Mouse (Mus musculus) neural tube, embryonic 11.5 days (tissue): Measurements from ENCODE around the gene Shkbp1. TPM values are rescaled to one million over a fixed set of nuclear protein-coding genes. Genes with fewer than 3 reads are reported as not detected.

Experiments
- ATAC-seq: fragments of 200-750 bp; cut with Nextera tagmentation; 2 replicates; pipeline ENCODE4 v1.8.0; 2017; ENCODE audit warnings: moderate number of reproducible peaks, mild to moderate bottlenecking, moderate TSS enrichment, moderate library complexity; ENCODE audit not compliant: insufficient read depth, low FRiP score, low TSS enrichment
- DNase-seq: peaks from one replicate; pipeline ENCODE4 v3.0.0-alpha.2; 2015; ENCODE audit warnings: low spot score
- H3K27ac ChIP-seq: fragments of 300-500 bp; sonication (generic); 2 replicates; pipeline ENCODE4 v1.5.1; 2014; ENCODE audit warnings: low read depth, mild to moderate bottlenecking, low read length
- H3K27me3 ChIP-seq: fragments of 300-500 bp; sonication (generic); 2 replicates; pipeline ENCODE4 v1.6.1; 2014; ENCODE audit warnings: mild to moderate bottlenecking, low read length, mixed read lengths; ENCODE audit not compliant: control insufficient read depth, insufficient read depth
- H3K36me3 ChIP-seq: fragments of 300-500 bp; sonication (generic); 2 replicates; pipeline ENCODE4 v1.6.1; 2014; ENCODE audit warnings: mild to moderate bottlenecking, low read length, moderate library complexity, mixed read lengths; ENCODE audit not compliant: control insufficient read depth, insufficient read depth
- H3K4me1 ChIP-seq: fragments of 300-500 bp; sonication (generic); 2 replicates; pipeline ENCODE4 v1.6.1; 2014; ENCODE audit warnings: low read length, mixed read lengths; ENCODE audit not compliant: control insufficient read depth, insufficient read depth
- H3K4me2 ChIP-seq: fragments of 300-500 bp; sonication (generic); 2 replicates; pipeline ENCODE4 v1.6.1; 2014; ENCODE audit warnings: low read depth, mild to moderate bottlenecking, moderate library complexity
- H3K4me3 ChIP-seq: fragments of 300-500 bp; sonication (generic); 2 replicates; pipeline ENCODE4 v1.5.1; 2014; ENCODE audit warnings: low read depth, low read length
- H3K9ac ChIP-seq: fragments of 300-500 bp; sonication (generic); 2 replicates; pipeline ENCODE4 v1.6.1; 2014; ENCODE audit warnings: mild to moderate bottlenecking, low read length
- H3K9me3 ChIP-seq: fragments of 300-500 bp; sonication (generic); 2 replicates; pipeline ENCODE4 v1.6.1; 2016; ENCODE audit warnings: low read length; ENCODE audit not compliant: control insufficient read depth
- WGBS: fragments of 180-500 bp; shearing (Covaris S2); extraction: QIAGEN DNeasy Blood & Tissue Kit; methylation state at CpG from one replicate; pipeline ENCODE4 v1.1.7; 2014; 5-methylcytosine and 5-hydroxymethylcytosine counted together
- polyA plus RNA-seq: library from polyadenylated mRNA; unstranded; fragments of >200 nt; fragmentation: Nextera tagmentation; extraction: Ambion mirVana; gene quantifications from 2 replicates; pipeline ENCODE4 v1.2.1, GENCODE M21; 2014

Gene Shkbp1
- polyA plus RNA-seq, 1 experiment from 2014 or later, result 52.8 TPM

DNA sequence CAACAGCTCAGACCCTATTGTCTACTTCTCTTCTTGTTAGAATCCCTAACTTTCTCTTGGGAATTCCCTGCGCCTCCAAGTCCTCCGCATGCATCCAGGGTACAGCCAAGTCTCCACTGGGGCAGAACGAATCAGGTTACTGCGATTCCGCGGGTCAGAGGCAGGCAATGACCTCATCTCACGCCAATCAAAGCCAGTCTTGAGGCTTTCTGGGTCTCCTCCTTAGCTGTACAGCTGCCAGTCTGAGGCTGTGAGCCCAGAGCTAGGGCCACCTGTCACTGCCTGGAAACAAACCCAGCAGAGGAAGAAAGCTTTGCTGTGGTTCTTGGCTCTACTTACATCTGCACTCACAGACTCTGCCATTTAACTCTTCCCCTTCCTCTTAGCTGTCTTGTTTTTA, 39.9 kb downstream of the Shkbp1 start:
- Histone ChIP-seq H3K9ac (no peak overlapping the region), H3K36me3 (no peaks in the 10 kb centered on the region), H3K4me2 (no peak overlapping the region), H3K9me3 (no peaks in the 10 kb centered on the region), H3K4me3 (no peak overlapping the region), H3K4me1 (no peaks in the 10 kb centered on the region), H3K27ac (no peak overlapping the region), H3K27me3 (no peaks in the 10 kb centered on the region; the same call in 1 of the 2 replicates)
- ATAC-seq (no peak), DNase-seq (no peak)
- 38% methylated on average over 7 of the region's 7 CpGs for WGBS

- ATAC-seq (no peak), DNase-seq (no peak)
- Histone ChIP-seq H3K4me2 (no peak overlapping the region), H3K4me1 (no peaks in the 10 kb centered on the region), H3K27ac (no peak overlapping the region), H3K9ac (no peak overlapping the region), H3K27me3 (peaks cover 10% of the 10 kb centered on the region), H3K36me3 (no peaks in the 10 kb centered on the region), H3K9me3 (no peaks in the 10 kb centered on the region), H3K4me3 (no peak overlapping the region)
- 86% methylated on average over 3 of the region's 3 CpGs for WGBS
These were observed 41.4 kb downstream of the Shkbp1 start for GRCm38 (mm10) chr7:27314393-27314792.

GRCm38 (mm10) chr7:27311651-27312284, 44.1 kb downstream of the Shkbp1 start:
- H3K36me3 ChIP-seq, result no peaks in the 10 kb centered on the region
- ATAC-seq (no peak), DNase-seq (no peak)
- no peak overlapping the region for H3K4me2 ChIP-seq
- no peaks in the 10 kb centered on the region for H3K4me1 ChIP-seq
- no peak overlapping the region for H3K4me3 ChIP-seq
- 92% methylated on average over 12 of the region's 12 CpGs for WGBS
- H3K27me3 ChIP-seq, result peaks cover 12% of the 10 kb centered on the region
- H3K27ac ChIP-seq, result no peak overlapping the region
- no peak overlapping the region for H3K9ac ChIP-seq
- H3K9me3 ChIP-seq, result no peaks in the 10 kb centered on the region

DNA sequence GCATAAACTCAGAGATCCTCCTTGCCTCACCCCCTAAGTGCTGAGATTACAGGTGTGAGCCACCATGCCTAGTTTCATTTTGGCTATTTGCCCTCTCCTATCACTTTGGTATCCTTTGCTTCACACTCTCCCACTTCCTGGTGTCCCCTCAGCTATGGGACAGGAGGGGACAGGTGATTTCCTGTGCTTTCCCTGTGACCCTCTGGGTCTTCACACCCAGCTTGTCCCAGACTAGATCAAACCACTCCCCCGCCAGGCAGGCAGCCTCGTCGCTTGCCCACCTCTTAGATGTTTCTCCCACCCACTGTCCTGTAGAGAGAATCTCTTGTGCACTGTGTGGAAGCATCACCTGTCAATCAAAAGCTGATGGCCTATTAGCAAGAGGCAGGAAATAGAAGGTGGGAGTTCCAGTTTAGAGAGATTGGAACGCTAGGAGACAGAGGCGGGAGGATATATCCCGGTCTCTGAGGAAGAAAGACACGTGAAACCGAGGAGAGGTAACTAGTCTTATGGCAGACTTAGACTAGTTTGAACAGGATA, 44.8 kb downstream of the Shkbp1 start:
- Histone ChIP-seq H3K4me2 (no peak overlapping the region), H3K36me3 (no peaks in the 10 kb centered on the region), H3K4me1 (no peaks in the 10 kb centered on the region), H3K4me3 (no peak overlapping the region), H3K9me3 (no peaks in the 10 kb centered on the region), H3K27ac (no peak overlapping the region), H3K9ac (no peak overlapping the region), H3K27me3 (peaks cover 12% of the 10 kb centered on the region)
- 48% methylated on average over 8 of the region's 8 CpGs for WGBS
- no peak for ATAC-seq
- no peak for DNase-seq

DNA sequence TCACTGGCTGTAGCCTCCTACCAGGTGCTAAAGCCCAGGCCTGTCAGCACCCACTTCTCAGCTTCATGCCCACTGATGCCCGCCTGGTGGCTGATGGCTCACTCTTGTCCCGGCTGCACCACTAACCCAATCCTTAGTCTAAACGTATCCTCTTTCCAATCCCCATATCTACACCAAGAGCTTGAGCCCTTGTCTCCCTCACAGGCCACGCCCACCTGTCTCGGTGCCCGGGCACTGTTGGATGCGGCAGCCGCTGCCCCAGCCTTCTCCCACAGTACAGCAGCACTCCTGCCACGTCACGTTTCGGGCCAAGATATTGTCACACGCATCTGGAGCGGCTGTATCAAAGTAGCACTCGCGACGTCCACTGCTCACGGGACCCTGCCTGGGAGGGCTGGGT, 45.5 kb downstream of the Shkbp1 start:
- no peak overlapping the region for H3K9ac ChIP-seq
- H3K27me3 ChIP-seq, result peaks cover 12% of the 10 kb centered on the region
- H3K36me3 ChIP-seq, result no peaks in the 10 kb centered on the region
- H3K9me3 ChIP-seq, result no peaks in the 10 kb centered on the region
- peak overlapping the region; percentile 30 for H3K4me2 ChIP-seq
- ATAC-seq, result no peak
- no peak overlapping the region for H3K4me3 ChIP-seq
- no peaks in the 10 kb centered on the region for H3K4me1 ChIP-seq
- WGBS, result 5% methylated on average over 17 of the region's 17 CpGs
- no peak overlapping the region for H3K27ac ChIP-seq
- DNase-seq, result no peak

DNA sequence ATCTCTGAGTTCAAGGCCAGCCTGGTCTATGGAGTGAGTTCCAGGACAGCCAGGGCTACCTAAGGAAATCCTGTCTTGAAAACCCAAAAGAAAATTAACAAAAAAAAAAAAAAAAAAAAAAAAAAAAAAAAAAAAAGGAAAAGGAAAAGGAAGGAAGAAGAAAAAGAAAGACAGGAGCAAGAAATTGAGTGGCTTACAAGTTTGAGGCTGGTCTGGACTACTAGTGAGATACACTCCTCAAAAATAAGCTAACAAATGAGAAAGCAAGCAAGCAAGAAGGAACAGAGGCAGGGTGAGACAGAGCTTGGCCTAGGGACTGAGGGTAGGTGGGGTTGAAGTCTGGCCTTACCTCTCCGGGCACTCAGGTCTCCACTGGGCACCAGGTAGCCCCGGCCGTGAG, 46.0 kb downstream of the Shkbp1 start:
- WGBS, result 55% methylated on average over 3 of the region's 3 CpGs
- Histone ChIP-seq H3K4me2 (no peak overlapping the region), H3K36me3 (no peaks in the 10 kb centered on the region), H3K27me3 (peaks cover 12% of the 10 kb centered on the region), H3K27ac (no peak overlapping the region), H3K4me1 (no peaks in the 10 kb centered on the region), H3K4me3 (no peak overlapping the region), H3K9ac (no peak overlapping the region), H3K9me3 (no peaks in the 10 kb centered on the region)
- no peak for ATAC-seq
- DNase-seq, result no peak

DNA sequence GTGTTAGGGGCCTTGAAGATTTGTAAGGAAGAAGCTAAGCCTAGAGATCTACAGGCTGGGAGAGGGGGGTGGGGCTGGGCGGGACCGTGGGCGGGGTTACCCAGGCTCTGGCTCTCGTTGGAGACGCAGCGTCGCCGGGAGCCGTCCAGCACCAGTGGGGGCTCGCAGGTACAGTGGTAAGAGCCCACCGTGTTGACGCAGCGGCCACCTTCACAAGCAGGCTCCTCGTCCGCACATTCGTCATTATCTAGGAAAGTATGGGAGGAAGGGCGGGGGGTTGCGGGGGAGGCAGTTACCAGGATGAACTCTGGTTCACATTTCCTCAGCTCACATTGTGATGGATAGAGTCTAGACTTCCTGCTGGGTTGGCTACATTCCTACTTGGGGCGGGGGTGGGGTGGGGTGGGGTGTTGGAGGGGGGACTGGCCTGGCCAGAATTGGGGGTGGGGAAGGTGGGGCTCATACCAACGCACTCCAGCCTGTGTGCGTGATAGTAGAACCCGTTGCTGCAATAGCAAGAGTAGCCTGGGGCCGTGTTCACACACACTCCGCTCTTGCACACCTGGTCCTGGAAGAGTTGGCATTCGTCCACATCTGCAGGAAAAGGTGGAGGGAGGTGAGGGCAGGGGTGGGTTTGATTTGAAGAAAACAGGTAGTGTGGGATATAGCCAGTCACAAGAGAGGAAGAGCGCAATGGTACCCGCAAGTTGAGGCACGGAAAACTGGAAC, 46.8 kb downstream of the Shkbp1 start:
- Histone ChIP-seq H3K4me1 (no peaks in the 10 kb centered on the region), H3K9ac (no peak overlapping the region), H3K27me3 (peaks cover 12% of the 10 kb centered on the region), H3K4me2 (peak overlapping the region; percentile 44), H3K9me3 (no peaks in the 10 kb centered on the region), H3K27ac (no peak overlapping the region), H3K4me3 (peak overlapping the region; percentile 18), H3K36me3 (no peaks in the 10 kb centered on the region)
- no peak for ATAC-seq
- WGBS, result 8% methylated on average over 27 of the region's 28 CpGs
- peak; percentile 33 for DNase-seq

- Histone ChIP-seq H3K9ac (no peak overlapping the region), H3K4me2 (no peak overlapping the region), H3K36me3 (no peaks in the 10 kb centered on the region), H3K27me3 (peaks cover 12% of the 10 kb centered on the region), H3K4me1 (no peaks in the 10 kb centered on the region), H3K4me3 (no peak overlapping the region), H3K27ac (no peak overlapping the region), H3K9me3 (no peaks in the 10 kb centered on the region)
- 63% methylated on average over 9 of the region's 9 CpGs for WGBS
- ATAC-seq (no peak), DNase-seq (no peak)
These were observed 48.3 kb downstream of the Shkbp1 start for GRCm38 (mm10) chr7:27307551-27307950.
